Mouse (Mus musculus) ES-CJ7 (cell line): ENCODE measurements around the gene Tulp1.
"Not testable (repeated sequence)": the region's sequence is repeated elsewhere in the genome, so short reads cannot be mapped to it uniquely, and the experiment has no call there.

ENCODE experiments used
- DNase-seq: peaks from one replicate; pipeline ENCODE4 v3.0.0; 2011; ENCODE audit warnings: low read depth, low spot score

The Tulp1 gene

GRCm38 (mm10) chr17:28341091-28341490 is 23.9 kb downstream of the Tulp1 start:
- DNase-seq: no peak

GRCm38 (mm10) chr17:28340578-28340977 is 24.4 kb downstream of the Tulp1 start:
- no peak for DNase-seq

GRCm38 (mm10) chr17:28337547-28337946 is 27.5 kb downstream of the Tulp1 start:
- no peak for DNase-seq

GRCm38 (mm10) chr17:28335267-28335666 is 29.8 kb downstream of the Tulp1 start:
- no peak for DNase-seq

GRCm38 (mm10) chr17:28332915-28333546 is 32.0 kb downstream of the Tulp1 start:
- DNase-seq: no peak

- DNase-seq: peak; percentile 54
These were observed 32.7 kb downstream of the Tulp1 start for GRCm38 (mm10) chr17:28332113-28332914.

GRCm38 (mm10) chr17:28331241-28332112 is 33.5 kb downstream of the Tulp1 start:
- DNase-seq: peak; percentile 65

GRCm38 (mm10) chr17:28330590-28330989 is 34.4 kb downstream of the Tulp1 start:
- DNase-seq: not testable (repeated sequence)

- DNase-seq: no peak
These were observed 34.8 kb downstream of the Tulp1 start for GRCm38 (mm10) chr17:28330232-28330546.

- DNase-seq: no peak
These were observed 35.4 kb downstream of the Tulp1 start for GRCm38 (mm10) chr17:28329503-28330231.

- DNase-seq: no peak
These were observed 36.1 kb downstream of the Tulp1 start for GRCm38 (mm10) chr17:28328946-28329345.

GRCm38 (mm10) chr17:28328366-28328928 is 36.6 kb downstream of the Tulp1 start, which contains the start of gene Rpl10a:
Gene Rpl10a (plus strand): TSS chr17:28328471.
- peak; percentile 95 for DNase-seq

GRCm38 (mm10) chr17:28327673-28328325 is 37.2 kb downstream of the Tulp1 start:
- no peak for DNase-seq

- no peak for DNase-seq
These were observed 38.1 kb downstream of the Tulp1 start for GRCm38 (mm10) chr17:28326951-28327350.

- no peak for DNase-seq
These were observed 39.3 kb downstream of the Tulp1 start for GRCm38 (mm10) chr17:28325751-28326150.

GRCm38 (mm10) chr17:28324416-28324815 is 40.6 kb downstream of the Tulp1 start:
- DNase-seq: peak; percentile 82

GRCm38 (mm10) chr17:28323786-28324185 is 41.2 kb downstream of the Tulp1 start:
- peak; percentile 72 for DNase-seq

- no peak for DNase-seq
These were observed 43.3 kb downstream of the Tulp1 start for GRCm38 (mm10) chr17:28321700-28322099.

GRCm38 (mm10) chr17:28317725-28318124 is 47.3 kb downstream of the Tulp1 start:
- DNase-seq: no peak

- no peak for DNase-seq
These were observed 47.9 kb downstream of the Tulp1 start for GRCm38 (mm10) chr17:28317091-28317490.

- peak; percentile 54 for DNase-seq
These were observed 48.5 kb downstream of the Tulp1 start for GRCm38 (mm10) chr17:28316476-28316875.
